Mouse (Mus musculus) MEL (cell line): ENCODE measurements around the gene Tmem251.

ENCODE experiments used
- BHLHE40 ChIP-seq: IDR thresholded peaks from 2 replicates; pipeline ENCODE4 v1.6.1; 2012; ENCODE audit warnings: low read depth, mild to moderate bottlenecking, inconsistent platforms, low read length, improper control_type of control experiment, borderline replicate concordance
- CHD1 ChIP-seq: IDR thresholded peaks from 2 replicates; pipeline ENCODE4 v1.6.1; 2012; ENCODE audit warnings: low read depth, mild to moderate bottlenecking, inconsistent platforms, low read length, improper control_type of control experiment
- CHD2 ChIP-seq: IDR thresholded peaks from 2 replicates; pipeline ENCODE4 v1.6.1; 2011; ENCODE audit warnings: low read length, improper control_type of control experiment
- CTCF ChIP-seq, 3 experiments: IDR thresholded peaks in 2 of 3; conservative IDR thresholded peaks in 1 of 3; 2 replicates each; pipeline ENCODE4 v1.5.1; 2011 to 2012; ENCODE audit warnings: low read length in 3 of 3, low read depth in 2 of 3, mild to moderate bottlenecking in 2 of 3, improper control_type of control experiment in 1 of 3, inconsistent platforms in 1 of 3, mixed read lengths in 1 of 3, moderate library complexity in 1 of 3; ENCODE audit not compliant: control insufficient read depth in 1 of 3, insufficient read depth in 1 of 3, poor library complexity in 1 of 3, severe bottlenecking in 1 of 3
- MEF2A ChIP-seq: IDR thresholded peaks from 2 replicates; pipeline ENCODE4 v1.6.1; 2014; ENCODE audit warnings: low read depth, mild to moderate bottlenecking, inconsistent platforms, low read length, improper control_type of control experiment; ENCODE audit not compliant: poor library complexity, insufficient replicate concordance, severe bottlenecking; ENCODE audit errors: extremely low read depth
- POLR2A ChIP-seq, 2 experiments: IDR thresholded peaks; 2 replicates each; pipeline ENCODE4 v1.6.1; 2011 to 2012; ENCODE audit warnings: low read length in 2 of 2, mild to moderate bottlenecking in 2 of 2, control low read depth in 1 of 2, improper control_type of control experiment in 1 of 2, low read depth in 1 of 2, moderate library complexity in 1 of 2; ENCODE audit not compliant: control insufficient read depth in 1 of 2, insufficient read depth in 1 of 2, poor library complexity in 1 of 2
- USF2 ChIP-seq, 2 experiments: IDR thresholded peaks; 2 replicates each; pipeline ENCODE4 v1.6.1; 2011 to 2012; ENCODE audit warnings: improper control_type of control experiment in 2 of 2, low read length in 2 of 2, borderline replicate concordance in 1 of 2, inconsistent platforms in 1 of 2, low read depth in 1 of 2, mild to moderate bottlenecking in 1 of 2; ENCODE audit not compliant: insufficient read depth in 1 of 2
- ZC3H11A ChIP-seq: IDR thresholded peaks from 2 replicates; pipeline ENCODE4 v1.6.1; 2012; ENCODE audit warnings: low read depth, mild to moderate bottlenecking, inconsistent platforms, low read length, improper control_type of control experiment

DNA sequence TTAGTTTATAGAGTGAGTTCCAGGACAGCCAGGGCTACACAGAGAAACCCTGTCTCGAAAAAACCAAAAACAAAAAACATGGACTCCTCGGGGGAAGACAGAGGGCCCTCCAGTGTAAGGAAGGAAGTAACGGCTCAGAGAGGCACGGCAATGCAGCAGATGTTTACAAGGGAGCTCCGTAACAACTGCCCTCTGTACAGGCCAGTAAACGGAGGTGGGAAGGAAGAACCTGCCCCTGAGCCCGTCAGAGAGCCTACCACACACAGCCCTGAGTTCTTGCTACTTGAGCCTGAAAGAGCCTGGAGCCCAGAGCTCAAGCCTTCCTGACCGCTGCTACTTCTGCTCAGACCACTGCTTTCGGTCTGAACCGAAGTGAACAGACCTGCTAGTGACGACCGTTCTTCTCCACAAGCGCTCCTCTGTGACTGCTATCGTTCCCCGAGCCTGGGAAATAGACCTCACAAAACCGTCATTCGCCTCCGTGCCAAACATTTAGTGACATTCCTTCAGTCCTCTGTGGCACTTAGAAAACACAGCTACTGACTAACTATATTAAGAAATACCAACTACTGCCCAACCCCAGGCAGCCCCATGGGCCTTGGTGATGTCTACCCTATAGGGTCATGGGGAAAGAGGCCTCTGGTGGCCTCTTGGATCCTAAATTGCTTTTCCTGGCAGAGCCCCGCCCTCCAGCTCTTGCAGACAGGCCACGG, 30.3 kb upstream of the Tmem251 start:
- TF ChIP-seq CTCF (IDR thresholded peaks at IDR 0.05 in 2 of 3, conservative IDR thresholded peaks at IDR 0.05 in 1 of 3; ENCODE audit: control insufficient read depth in 1 of 3, insufficient read depth in 1 of 3, low read depth in 2 of 3, low read length in 3 of 3, poor library complexity in 1 of 3, severe bottlenecking in 1 of 3) (no peak), CHD1 (no peak), USF2 (IDR thresholded peaks at IDR 0.05; ENCODE audit: borderline replicate concordance in 1 of 2, insufficient read depth in 1 of 2, low read depth in 1 of 2, low read length in 2 of 2) (no peak), CHD2 (no peak), POLR2A (IDR thresholded peaks at IDR 0.05; ENCODE audit: control insufficient read depth in 1 of 2, insufficient read depth in 1 of 2, low read depth in 1 of 2, low read length in 2 of 2, poor library complexity in 1 of 2) (no peak), BHLHE40 (no peak), MEF2A (no peak), ZC3H11A (no peak)
